Mouse (Mus musculus) layer of hippocampus, postnatal 14 days (tissue): ENCODE results near the gene 1700001L19Rik. TPM values are rescaled to one million over a fixed set of nuclear protein-coding genes. Genes with fewer than 3 reads are reported as not detected.
"Not testable (repeated sequence)": the region's sequence is repeated elsewhere in the genome, so short reads cannot be mapped to it uniquely, and the experiment has no call there.

Experiments
- DNase-seq, 2 experiments: peaks; one replicate each; pipeline ENCODE4 v3.0.0; 2021 to 2022; ENCODE audit warnings: low spot score in 2 of 2, mixed read lengths in 1 of 2
- long read RNA-seq, 2 experiments: library from polyadenylated mRNA; stranded (forward); transcript quantifications; one replicate each; pipeline ENCODE4 v2.0.0; 2021
- total RNA-seq, 2 experiments: library from RNA; stranded (reverse); gene quantifications; 2 replicates each; pipeline ENCODE4 v1.2.3; 2021

The 1700001L19Rik gene
- 10 to 100 TPM; 11.3 to 16.7 TPM for total RNA-seq
- long read RNA-seq, experiment 1, transcript 1700001L19Rik-201 (3 exons, 1,826 nt), result major isoform, 8 of 10 reads
- long read RNA-seq, experiment 1, partial matches to known transcripts, result 1 of 10 reads
- long read RNA-seq, experiment 1, other reads (novel, unspliced or antisense), result 1 of 10 reads
- long read RNA-seq, experiment 2, transcript 1700001L19Rik-201 (3 exons, 1,826 nt), result major isoform, 12 of 14 reads
- long read RNA-seq, experiment 2, partial matches to known transcripts, result 1 of 14 reads
- long read RNA-seq, experiment 2, other reads (novel, unspliced or antisense), result 1 of 14 reads

GRCm38 (mm10) chr13:68597199-68597598 is at the start of gene 1700001L19Rik:
Gene 1700001L19Rik, plus strand, starts transcription at chr13:68597421.
- DNase-seq, result no peak

- DNase-seq, result not testable (repeated sequence)
These were observed 43.8 kb upstream of the 1700001L19Rik start for GRCm38 (mm10) chr13:68553391-68553790.

DNA sequence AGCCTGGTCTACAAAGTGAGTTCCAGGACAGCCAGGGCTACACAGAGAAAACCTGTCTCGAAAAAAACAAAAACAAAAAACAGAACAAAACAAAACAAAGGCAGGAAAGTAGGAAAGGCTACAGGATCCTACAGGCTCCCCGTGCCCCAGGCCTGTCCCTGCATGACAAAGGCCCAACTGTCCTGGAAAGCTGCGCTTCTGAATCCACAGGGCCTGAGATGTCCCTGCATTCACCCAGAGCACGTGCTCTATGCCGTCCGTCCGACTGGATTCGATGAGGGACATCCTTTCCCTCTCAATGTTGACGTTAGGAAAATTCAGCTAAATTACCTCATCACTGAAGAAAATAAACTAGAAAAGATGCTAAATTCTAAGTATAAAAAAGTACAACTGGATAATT is 29.1 kb upstream of the 1700001L19Rik start:
- no peak for DNase-seq

DNA sequence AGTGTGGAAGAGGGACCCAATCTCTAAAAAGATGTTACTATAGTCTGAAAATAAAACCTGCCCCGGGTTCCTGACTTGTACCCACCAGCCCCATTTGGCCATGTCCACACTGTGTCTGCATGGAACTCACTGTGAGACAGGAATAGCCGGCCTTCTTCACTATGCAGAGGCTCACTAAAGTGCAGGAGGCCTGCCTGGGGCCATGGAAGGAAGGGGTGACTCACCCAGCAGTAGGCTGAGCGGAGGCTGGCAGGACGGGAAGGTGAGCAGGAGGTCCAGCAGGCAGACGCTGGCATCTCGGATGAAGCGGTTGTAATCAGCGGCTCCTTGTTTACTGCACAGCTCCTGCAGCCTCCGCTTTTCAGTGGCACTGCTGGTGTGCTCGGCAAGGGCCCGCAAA is 28.7 kb upstream of the 1700001L19Rik start:
- no peak for DNase-seq

DNA sequence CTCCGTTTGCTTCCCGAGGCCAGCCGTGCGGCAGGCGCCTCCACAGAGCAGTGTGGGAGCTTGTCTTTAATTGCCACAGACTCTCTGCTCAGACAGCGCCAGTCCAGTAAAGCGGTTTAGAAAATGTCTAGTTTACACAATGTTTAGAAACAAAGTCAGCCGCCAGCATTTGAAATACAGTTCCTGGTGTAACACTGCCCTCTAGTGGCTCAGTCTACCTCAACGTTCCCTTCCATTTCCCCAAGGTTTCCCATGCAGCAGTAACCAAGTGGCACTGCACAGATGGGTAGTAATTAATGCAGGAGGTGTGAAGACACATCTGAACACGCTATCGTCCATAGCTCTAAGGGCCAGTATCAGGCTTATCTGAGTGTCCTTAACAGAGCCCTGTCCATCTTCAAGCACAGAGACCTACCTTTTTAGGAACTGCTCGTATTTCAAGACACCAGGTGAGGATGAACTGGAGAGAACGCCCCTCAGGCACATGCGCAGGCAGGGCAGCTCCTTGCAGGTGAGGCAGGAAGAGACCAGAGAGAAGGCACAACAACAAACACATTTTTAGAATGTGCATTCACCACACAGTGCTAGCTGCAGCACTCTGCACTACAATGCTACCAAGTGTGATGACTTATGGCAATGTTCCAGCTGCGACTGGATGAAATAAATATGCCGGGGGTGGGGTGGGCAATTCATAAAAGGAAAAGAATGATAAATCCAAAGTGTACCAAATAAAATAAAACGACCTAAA is 27.5 kb upstream of the 1700001L19Rik start:
- peak; percentile 59 to 82 for DNase-seq

- DNase-seq, result no peak
These were observed 25.0 kb upstream of the 1700001L19Rik start for GRCm38 (mm10) chr13:68572247-68572646.

DNA sequence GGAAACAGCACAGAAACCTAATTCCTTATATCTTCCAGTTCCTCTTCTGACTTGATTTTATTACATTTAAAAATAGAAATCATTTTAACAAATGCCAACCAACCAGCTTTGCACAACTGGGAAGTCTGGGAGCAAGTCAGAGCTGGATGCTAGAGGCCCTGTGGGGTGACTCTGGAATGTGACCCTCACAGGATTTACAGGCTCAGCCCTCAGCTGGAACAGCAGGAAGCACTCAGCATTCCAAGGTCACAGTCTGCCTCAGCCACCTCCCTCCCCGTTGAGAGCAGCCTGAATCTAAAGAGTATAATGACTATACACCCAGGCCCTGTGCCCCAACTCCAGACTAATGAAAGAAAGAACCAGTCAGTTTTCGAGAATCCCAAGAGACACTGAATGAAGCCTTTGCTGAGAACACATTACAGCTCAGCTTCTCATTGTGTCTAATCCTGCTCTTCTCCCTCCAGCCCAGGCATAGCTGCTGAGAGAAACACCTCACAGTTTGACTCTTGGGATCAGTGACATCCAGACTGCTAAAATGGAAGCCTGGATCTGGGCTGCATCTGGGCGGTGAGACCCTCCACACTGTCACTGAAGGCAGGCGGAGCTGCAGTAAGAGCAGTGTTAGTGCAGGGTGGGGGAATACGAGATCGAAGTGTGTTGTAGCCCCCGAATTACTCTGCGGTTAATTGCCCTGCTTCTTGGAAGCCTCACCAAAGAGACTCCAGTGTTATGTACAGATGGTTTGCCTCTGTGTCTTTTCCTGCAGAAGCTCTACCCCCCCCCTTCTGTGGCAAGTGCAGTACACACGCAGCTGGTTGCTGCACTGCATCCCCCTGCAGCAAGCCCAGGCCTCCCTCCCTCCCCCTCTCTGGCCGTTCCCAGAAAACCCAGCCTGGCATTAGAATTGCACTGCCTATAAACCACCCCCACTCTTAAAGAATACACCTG is 24.0 kb upstream of the 1700001L19Rik start:
- no peak for DNase-seq

DNA sequence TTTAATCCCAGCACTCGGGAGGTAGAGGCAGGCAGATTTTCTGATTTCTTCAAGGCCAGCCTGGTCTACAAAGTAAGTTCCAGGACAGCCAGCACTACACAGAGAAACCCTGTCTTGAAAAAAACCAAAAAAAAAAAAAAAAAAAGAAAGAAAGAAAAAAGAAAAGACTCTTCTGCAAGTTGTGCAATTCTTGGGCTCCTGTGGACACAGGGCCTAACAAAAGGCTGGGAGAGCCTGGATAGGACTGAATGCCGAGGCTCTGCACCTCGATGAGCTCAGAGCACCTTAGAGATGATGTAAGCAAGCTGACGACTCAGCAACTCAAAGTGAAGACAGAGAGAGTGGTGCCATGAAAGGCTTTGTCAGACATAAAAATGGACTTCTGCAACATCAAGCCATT is 22.8 kb upstream of the 1700001L19Rik start:
- no peak for DNase-seq

DNA sequence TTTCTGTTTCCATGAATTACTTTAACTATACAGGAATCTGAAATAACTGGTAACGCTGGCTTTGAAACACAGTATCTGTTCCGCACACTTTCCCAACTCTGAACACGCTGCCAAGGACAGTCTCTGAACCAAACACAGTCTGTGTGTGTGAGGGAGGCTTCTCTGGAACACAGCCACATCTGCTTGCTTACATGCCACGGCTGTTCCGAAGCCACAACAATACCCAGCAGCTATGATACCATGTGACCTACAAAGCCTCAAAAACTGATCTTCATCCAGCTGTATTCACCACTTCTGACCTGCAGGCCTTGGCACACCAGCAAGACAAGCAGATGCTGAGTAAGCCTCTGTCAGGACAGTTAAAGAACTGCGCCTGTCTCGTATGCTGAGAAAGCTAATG is 19.3 kb upstream of the 1700001L19Rik start:
- peak; percentile 72 to 87 for DNase-seq

- DNase-seq, result no peak
These were observed 16.0 kb upstream of the 1700001L19Rik start for GRCm38 (mm10) chr13:68581086-68581740.

DNA sequence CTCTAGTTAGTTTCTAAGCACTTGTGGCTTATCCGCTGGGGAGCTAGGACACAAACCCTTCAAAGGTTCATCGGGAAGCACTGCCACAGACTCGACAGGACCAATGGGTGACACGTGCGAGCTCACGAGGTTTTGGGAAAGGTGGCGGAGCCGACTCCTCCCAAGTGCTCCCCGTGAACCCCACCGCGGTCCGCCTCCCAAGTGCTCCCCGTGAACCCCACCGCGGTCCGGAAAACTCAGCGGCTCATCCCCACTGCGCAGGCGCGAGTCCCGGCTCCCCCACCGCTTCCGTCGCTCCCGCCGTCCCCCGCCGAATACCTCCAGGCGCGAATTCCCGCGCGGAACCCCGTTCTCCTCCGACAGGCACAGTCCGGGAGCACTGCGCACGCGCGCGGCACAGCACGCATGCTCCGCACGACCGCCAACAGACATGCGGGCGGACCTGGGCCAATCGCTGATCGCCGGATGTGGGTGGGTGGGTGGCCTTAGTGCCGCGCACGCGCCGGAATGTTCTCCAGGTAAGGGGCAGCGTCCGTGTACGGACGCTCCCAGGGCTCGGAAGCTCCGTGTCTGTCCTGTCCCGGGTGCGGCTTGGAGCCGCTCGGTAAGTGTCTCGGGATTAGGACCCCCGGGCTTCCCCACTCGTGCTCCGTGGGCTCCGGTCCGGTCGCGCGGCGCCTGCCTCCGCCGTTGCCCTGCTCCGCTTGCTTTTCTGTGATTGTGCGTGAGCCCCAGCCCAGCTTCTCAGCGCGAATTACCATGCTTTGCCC is 15.3 kb upstream of the 1700001L19Rik start, which contains the start of the genes Mtrr and Fastkd3:
Mtrr (minus strand) TSS at position 403 of the 770 bp plus-strand sequence.
Fastkd3 (plus strand) TSS at position 488 of the 770 bp plus-strand sequence.
- peak; percentile 98 to 99 for DNase-seq

DNA sequence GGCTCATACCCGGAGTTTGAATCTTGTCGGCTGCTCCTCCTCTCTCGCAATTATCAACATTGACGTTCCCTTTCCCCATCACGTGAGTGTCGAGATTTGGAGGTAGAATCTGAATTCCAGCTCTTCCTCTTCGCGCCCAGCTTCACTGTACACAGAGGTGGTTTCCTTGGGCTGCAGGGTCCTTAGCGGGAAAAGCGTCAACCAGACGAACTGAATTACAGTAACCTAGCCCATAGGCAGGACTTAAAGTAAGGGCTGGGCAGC is 14.8 kb upstream of the 1700001L19Rik start:
- no peak for DNase-seq

DNA sequence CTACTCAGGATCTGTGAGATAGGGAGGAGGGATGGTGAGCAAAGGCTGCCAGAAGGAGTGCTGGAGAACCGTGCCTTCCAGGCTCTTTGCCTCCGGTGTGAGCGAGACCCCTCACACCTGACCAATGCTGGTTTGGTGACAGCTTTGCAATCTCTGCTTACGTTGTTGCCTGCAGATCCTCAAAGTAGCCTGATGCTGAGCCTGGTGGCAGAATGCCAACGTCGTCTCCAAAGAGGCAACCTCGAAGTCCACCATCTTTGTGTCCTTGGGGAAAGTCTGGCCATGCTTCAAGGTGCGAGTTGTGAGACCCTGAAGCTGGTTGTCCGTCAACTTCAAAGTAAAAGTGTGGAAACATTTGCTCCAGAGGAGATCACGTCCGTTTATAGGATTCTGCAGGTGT is 13.3 kb upstream of the 1700001L19Rik start:
- no peak for DNase-seq

DNA sequence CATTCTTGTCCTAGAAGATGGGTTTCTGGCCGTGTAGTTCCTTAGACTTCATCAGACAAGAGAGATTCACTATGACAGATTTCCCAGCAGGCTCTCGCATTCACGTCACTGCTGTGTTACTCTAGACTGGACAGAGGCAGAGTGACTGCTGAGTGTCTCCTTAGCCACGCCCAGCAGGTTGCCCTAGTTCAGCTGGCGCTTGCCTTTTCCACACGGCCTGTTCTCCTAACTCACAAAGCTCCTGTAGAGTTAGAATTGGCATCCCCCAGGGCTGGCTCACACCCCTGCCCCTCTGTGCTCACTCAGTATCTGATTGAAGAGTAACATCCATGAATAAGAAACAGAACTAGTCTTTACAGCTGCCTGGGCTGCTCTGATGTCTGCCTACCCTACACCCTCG is 11.8 kb upstream of the 1700001L19Rik start:
- DNase-seq, result no peak

GRCm38 (mm10) chr13:68588352-68588751 is 8.9 kb upstream of the 1700001L19Rik start:
- DNase-seq, result no peak

GRCm38 (mm10) chr13:68593797-68594196 is 3.4 kb upstream of the 1700001L19Rik start:
- no peak for DNase-seq

- DNase-seq, result no peak
These were observed 446 bp downstream of the 1700001L19Rik start for GRCm38 (mm10) chr13:68597667-68598066.

DNA sequence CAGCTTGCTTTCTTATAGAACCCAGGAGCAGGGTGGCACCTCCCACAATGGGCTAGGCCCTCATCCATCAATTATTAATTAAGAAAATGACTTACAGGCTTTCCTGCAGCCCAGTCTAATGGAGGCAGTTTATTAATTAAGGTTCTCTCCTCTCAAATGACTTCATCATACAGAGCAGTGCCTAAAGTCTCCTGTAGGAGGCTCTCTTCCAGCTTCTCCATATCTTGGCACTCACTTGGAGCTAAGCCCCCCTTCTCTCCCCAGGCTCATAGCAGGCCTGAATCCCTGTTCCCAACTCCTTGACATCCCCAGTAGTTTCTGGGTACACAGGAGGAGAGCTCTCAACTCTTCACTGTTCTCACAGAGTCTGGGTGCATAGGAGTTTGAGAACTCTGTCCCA is 1.7 kb downstream of the 1700001L19Rik start:
- DNase-seq, result no peak

DNA sequence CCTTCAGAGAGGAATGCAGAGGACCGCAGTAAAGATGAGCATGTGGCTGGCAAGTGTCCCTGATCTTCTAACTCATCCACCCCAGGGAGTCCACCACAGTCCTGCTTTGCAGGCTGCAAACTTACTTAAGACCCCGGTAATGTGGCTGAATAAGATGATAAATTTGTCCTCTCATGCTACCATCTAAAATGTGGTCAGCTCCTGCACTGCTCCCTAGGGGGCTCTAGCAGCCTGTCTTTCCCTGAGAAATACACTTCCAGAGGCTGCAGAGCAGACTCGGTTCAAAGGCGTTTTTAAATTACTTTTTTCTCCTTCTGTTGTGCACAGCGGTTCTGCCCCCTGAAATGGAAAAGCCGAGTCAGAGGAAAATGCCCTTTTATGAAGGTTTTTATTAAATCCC is 4.0 kb downstream of the 1700001L19Rik start:
- DNase-seq, result peak in 1 of 2 experiments; percentile 71

- DNase-seq, result no peak
These were observed 5.9 kb downstream of the 1700001L19Rik start for GRCm38 (mm10) chr13:68603085-68603484.
